Mouse (Mus musculus) liver, embryonic 11.5 days (tissue): ENCODE results near the gene Il23a. TPM values are rescaled to one million over a fixed set of nuclear protein-coding genes. Genes with fewer than 3 reads are reported as not detected.
"Not testable (repeated sequence)": the region's sequence is repeated elsewhere in the genome, so short reads cannot be mapped to it uniquely, and the experiment has no call there.

Experiments used
- ATAC-seq: fragments of 200-750 bp; cut with Nextera tagmentation; replicated peaks from 2 replicates; pipeline ENCODE4 v1.8.0; 2017; ENCODE audit warnings: moderate number of reproducible peaks, mild to moderate bottlenecking, moderate TSS enrichment, moderate library complexity; ENCODE audit not compliant: low FRiP score
- DNase-seq: peaks from one replicate; pipeline ENCODE4 v3.0.0-alpha.2; 2017; ENCODE audit warnings: low spot score
- H3K27ac ChIP-seq: fragments of 300-500 bp; sonication (generic); 2 replicates; pipeline ENCODE4 v1.5.1; 2014; ENCODE audit warnings: mild to moderate bottlenecking, low read depth, low read length, control low read depth
- H3K27me3 ChIP-seq: fragments of 300-500 bp; sonication (generic); replicated peaks from 2 replicates; pipeline ENCODE4 v1.6.1; 2014; ENCODE audit warnings: low read length, mixed read lengths; ENCODE audit not compliant: control insufficient read depth, insufficient read depth
- H3K36me3 ChIP-seq: fragments of 300-500 bp; sonication (generic); 2 replicates; pipeline ENCODE4 v1.6.1; 2014; ENCODE audit warnings: mild to moderate bottlenecking, low read length, moderate library complexity, mixed read lengths; ENCODE audit not compliant: control insufficient read depth, insufficient read depth
- H3K4me1 ChIP-seq: fragments of 300-500 bp; sonication (generic); replicated peaks from 2 replicates; pipeline ENCODE4 v1.6.1; 2014; ENCODE audit warnings: low read length, mixed read lengths; ENCODE audit not compliant: control insufficient read depth, insufficient read depth
- H3K4me2 ChIP-seq: fragments of 300-500 bp; sonication (generic); 2 replicates; pipeline ENCODE4 v1.6.1; 2014; ENCODE audit warnings: mild to moderate bottlenecking, control low read depth, moderate library complexity
- H3K4me3 ChIP-seq: fragments of 300-500 bp; sonication (generic); 2 replicates; pipeline ENCODE4 v1.5.1; 2014; ENCODE audit warnings: low read depth, low read length, control low read depth
- H3K9ac ChIP-seq: fragments of 300-500 bp; sonication (generic); 2 replicates; pipeline ENCODE4 v1.6.1; 2014; ENCODE audit warnings: low read depth, low read length, control low read depth
- H3K9me3 ChIP-seq: fragments of 300-500 bp; sonication (generic); 2 replicates; pipeline ENCODE4 v1.6.1; 2016; ENCODE audit warnings: low read length, inconsistent platforms, mixed read lengths; ENCODE audit not compliant: control insufficient read depth
- WGBS: fragments of 180-500 bp; shearing (Covaris S2); extraction: QIAGEN DNeasy Blood & Tissue Kit; methylation state at CpG from one replicate; pipeline ENCODE4 v1.1.7; 2014; 5-methylcytosine and 5-hydroxymethylcytosine counted together
- polyA plus RNA-seq: library from polyadenylated mRNA; unstranded; fragments of >200 nt; fragmentation: Nextera tagmentation; extraction: Ambion mirVana; gene quantifications from 2 replicates; pipeline ENCODE4 v1.2.1, GENCODE M21; 2014

Gene Il23a
- polyA plus RNA-seq, 1 experiment from 2014 or later: 0.12 TPM

GRCm38 (mm10) chr10:128297622-128298021 lies 930 bp downstream of the Il23a start:
- no peaks in the 10 kb centered on the region for H3K36me3 ChIP-seq
- no peak for ATAC-seq
- DNase-seq: no peak
- H3K9me3 ChIP-seq: no peaks in the 10 kb centered on the region
- H3K4me1 ChIP-seq: no peaks in the 10 kb centered on the region
- no peak overlapping the region for H3K4me2 ChIP-seq
- no peak overlapping the region for H3K4me3 ChIP-seq
- H3K9ac ChIP-seq: 0 out of 2 replicates have a peak overlapping the region, but pooled peaks have one; percentile 3
- no peaks in the 10 kb centered on the region for H3K27me3 ChIP-seq
- no peak overlapping the region for H3K27ac ChIP-seq
- WGBS: 76% methylated on average over 11 of the region's 11 CpGs

- no peak for DNase-seq
- H3K27me3 ChIP-seq: no peaks in the 10 kb centered on the region
- no peak overlapping the region for H3K4me3 ChIP-seq
- H3K36me3 ChIP-seq: no peaks in the 10 kb centered on the region
- H3K27ac ChIP-seq: no peak overlapping the region
- WGBS: 82% methylated on average over 4 of the region's 4 CpGs
- no peaks in the 10 kb centered on the region for H3K9me3 ChIP-seq
- ATAC-seq: no peak
- no peak overlapping the region for H3K4me2 ChIP-seq
- H3K4me1 ChIP-seq: no peaks in the 10 kb centered on the region
- H3K9ac ChIP-seq: no peak overlapping the region
Observed at GRCm38 (mm10) chr10:128297221-128297620, 1.3 kb downstream of the Il23a start.

GRCm38 (mm10) chr10:128296370-128297090 lies 2.0 kb downstream of the Il23a start:
- Histone ChIP-seq H3K27ac (no peak overlapping the region), H3K4me1 (no peaks in the 10 kb centered on the region), H3K36me3 (peaks cover 3% of the 10 kb centered on the region; the same call in 1 of the 2 replicates), H3K27me3 (no peaks in the 10 kb centered on the region), H3K9me3 (no peaks in the 10 kb centered on the region), H3K4me3 (no peak overlapping the region), H3K9ac (no peak overlapping the region), H3K4me2 (no peak overlapping the region)
- no peak for ATAC-seq
- no peak for DNase-seq
- 67% methylated on average over 13 of the region's 13 CpGs for WGBS

- H3K4me1 ChIP-seq, H3K27ac ChIP-seq, ATAC-seq, H3K9ac ChIP-seq, H3K4me3 ChIP-seq, H3K4me2 ChIP-seq, H3K9me3 ChIP-seq, DNase-seq, H3K27me3 ChIP-seq: not testable (repeated sequence)
- peaks cover 18% of the 10 kb centered on the region for H3K36me3 ChIP-seq
- 100% methylated on average over 1 of the region's 1 CpGs for WGBS
Observed at GRCm38 (mm10) chr10:128290594-128290993, 8.0 kb downstream of the Il23a start.

- H3K4me3 ChIP-seq: no peak overlapping the region
- 0 out of 2 replicates have a peak, but pooled peaks have one; percentile 9 for ATAC-seq
- 0 out of 2 replicates have a peak overlapping the region, but pooled peaks have one; percentile 4 for H3K27ac ChIP-seq
- H3K27me3 ChIP-seq: no peaks in the 10 kb centered on the region
- H3K9me3 ChIP-seq: no peaks in the 10 kb centered on the region
- no peak overlapping the region for H3K9ac ChIP-seq
- peaks cover 31% of the 10 kb centered on the region for H3K36me3 ChIP-seq
- 66% methylated on average over 31 of the region's 31 CpGs for WGBS
- peak; percentile 66 for DNase-seq
- no peaks in the 10 kb centered on the region for H3K4me1 ChIP-seq
- no peak overlapping the region; the same call in 1 of the 2 replicates for H3K4me2 ChIP-seq
Observed at GRCm38 (mm10) chr10:128283604-128284579, 14.7 kb downstream of the Il23a start.

GRCm38 (mm10) chr10:128282886-128283450 lies 15.6 kb downstream of the Il23a start:
- H3K27me3 ChIP-seq: no peaks in the 10 kb centered on the region
- no peaks in the 10 kb centered on the region for H3K4me1 ChIP-seq
- WGBS: 83% methylated on average over 20 of the region's 20 CpGs
- H3K9ac ChIP-seq: no peak overlapping the region
- H3K4me2 ChIP-seq: no peak overlapping the region
- no peak overlapping the region for H3K27ac ChIP-seq
- peaks cover 32% of the 10 kb centered on the region for H3K36me3 ChIP-seq
- ATAC-seq: no peak
- no peak for DNase-seq
- no peaks in the 10 kb centered on the region for H3K9me3 ChIP-seq
- no peak overlapping the region for H3K4me3 ChIP-seq

- Histone ChIP-seq H3K9ac (no peak overlapping the region), H3K27ac (no peak overlapping the region), H3K4me3 (no peak overlapping the region), H3K27me3 (no peaks in the 10 kb centered on the region), H3K4me1 (no peaks in the 10 kb centered on the region), H3K4me2 (no peak overlapping the region), H3K9me3 (no peaks in the 10 kb centered on the region), H3K36me3 (peaks cover 30% of the 10 kb centered on the region)
- ATAC-seq (no peak), DNase-seq (no peak)
- 91% methylated on average over 14 of the region's 14 CpGs for WGBS
Observed at GRCm38 (mm10) chr10:128281682-128282081, 16.9 kb downstream of the Il23a start.

GRCm38 (mm10) chr10:128280943-128281342 lies 17.6 kb downstream of the Il23a start:
- no peaks in the 10 kb centered on the region for H3K4me1 ChIP-seq
- H3K9me3 ChIP-seq: no peaks in the 10 kb centered on the region
- no peak overlapping the region for H3K4me3 ChIP-seq
- H3K9ac ChIP-seq: no peak overlapping the region
- no peak overlapping the region for H3K27ac ChIP-seq
- WGBS: 83% methylated on average over 6 of the region's 6 CpGs
- DNase-seq (no peak), ATAC-seq (no peak)
- no peaks in the 10 kb centered on the region for H3K27me3 ChIP-seq
- no peak overlapping the region for H3K4me2 ChIP-seq
- peaks cover 28% of the 10 kb centered on the region for H3K36me3 ChIP-seq
